Mouse (Mus musculus) thymus, adult 2 months (tissue): ENCODE data around the gene Ppp3ca. TPM values are rescaled to one million over a fixed set of nuclear protein-coding genes. Genes with fewer than 3 reads are reported as not detected.

Source experiments
- DNase-seq: peaks from one replicate; pipeline ENCODE4 v3.0.0; 2021
- H3K27ac ChIP-seq: fragments of 200-500 bp; 2 replicates; pipeline ENCODE4 v1.5.1; 2012; ENCODE audit warnings: low read length, control low read depth; ENCODE audit not compliant: control insufficient read depth, insufficient read depth
- H3K27me3 ChIP-seq: fragments of 200-500 bp; 2 replicates; pipeline ENCODE4 v1.6.1; 2012; ENCODE audit warnings: mild to moderate bottlenecking, low read length, moderate library complexity, mixed read lengths; ENCODE audit not compliant: control insufficient read depth, insufficient read depth
- H3K36me3 ChIP-seq: fragments of 200-500 bp; 2 replicates; pipeline ENCODE4 v1.6.1; 2012; ENCODE audit warnings: mild to moderate bottlenecking, low read length, moderate library complexity; ENCODE audit not compliant: control insufficient read depth, insufficient read depth
- H3K4me1 ChIP-seq: fragments of 200-500 bp; replicated peaks from 2 replicates; pipeline ENCODE4 v1.6.1; 2012; ENCODE audit warnings: low read length; ENCODE audit not compliant: control insufficient read depth, insufficient read depth
- H3K4me3 ChIP-seq: fragments of 200-500 bp; 2 replicates; pipeline ENCODE4 v1.5.1; 2012; ENCODE audit warnings: mild to moderate bottlenecking, low read length, control low read depth, moderate library complexity; ENCODE audit not compliant: control insufficient read depth, insufficient read depth
- CTCF ChIP-seq: fragments of 200-500 bp; IDR thresholded peaks from 2 replicates; pipeline ENCODE4 v1.5.1; 2012; ENCODE audit warnings: mild to moderate bottlenecking, control low read depth, low read length, moderate library complexity, borderline replicate concordance; ENCODE audit not compliant: control insufficient read depth, poor library complexity, insufficient read depth; ENCODE audit errors: extremely low read depth
- POLR2A ChIP-seq: fragments of 200-500 bp; IDR thresholded peaks from 2 replicates; pipeline ENCODE4 v1.6.1; 2012; ENCODE audit warnings: mild to moderate bottlenecking, low read length, control low read depth, moderate library complexity; ENCODE audit not compliant: control insufficient read depth, poor library complexity, insufficient read depth; ENCODE audit errors: extremely low read depth
- WGBS: fragments of 180-500 bp; shearing (Covaris S2); methylation state at CpG from one replicate; pipeline ENCODE4 v1.1.7; 2018; 5-methylcytosine and 5-hydroxymethylcytosine counted together
- polyA plus RNA-seq: library from polyadenylated mRNA; depleted of rRNA; stranded (reverse); fragments of >200 nt; gene quantifications from 2 replicates; pipeline ENCODE4 v1.2.3, GENCODE M21; 2012

Gene Ppp3ca
- polyA plus RNA-seq, 1 experiment = 5.6 TPM

DNA sequence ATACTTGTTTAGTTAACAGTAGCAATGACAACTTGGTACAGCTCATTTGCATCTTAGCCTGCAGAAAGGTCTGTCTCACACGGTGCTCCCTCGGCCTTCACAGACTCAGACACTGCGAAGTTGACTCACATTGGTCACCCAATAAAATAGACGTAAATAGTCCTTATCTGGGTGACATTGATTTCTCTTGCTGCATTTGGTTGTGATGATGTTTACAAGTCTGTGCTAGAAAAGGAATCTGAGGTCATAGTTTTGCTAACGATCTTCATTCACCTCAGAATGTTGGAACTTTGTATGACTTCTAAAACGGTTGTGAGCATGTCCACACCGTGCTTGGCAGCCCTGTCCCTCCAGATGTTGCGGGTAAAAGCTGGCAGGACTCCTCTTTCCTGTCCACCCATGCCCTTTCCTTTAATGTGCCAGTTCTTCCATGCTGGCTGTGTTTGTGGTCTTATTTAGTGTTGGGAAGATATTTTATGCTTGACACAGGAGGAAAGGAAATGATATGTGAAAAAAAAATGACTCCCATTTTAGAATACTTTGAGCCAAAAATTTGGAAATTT, 202.7 kb downstream of the Ppp3ca start:
- WGBS = 93% methylated on average over 8 of the region's 8 CpGs
- Histone ChIP-seq H3K4me3 (no peak overlapping the region), H3K36me3 (no peaks in the 10 kb centered on the region), H3K27me3 (no peaks in the 10 kb centered on the region), H3K27ac (no peak overlapping the region), H3K4me1 (no peaks in the 10 kb centered on the region)
- TF ChIP-seq POLR2A (no peak), CTCF (no peak)
- DNase-seq = no peak

DNA sequence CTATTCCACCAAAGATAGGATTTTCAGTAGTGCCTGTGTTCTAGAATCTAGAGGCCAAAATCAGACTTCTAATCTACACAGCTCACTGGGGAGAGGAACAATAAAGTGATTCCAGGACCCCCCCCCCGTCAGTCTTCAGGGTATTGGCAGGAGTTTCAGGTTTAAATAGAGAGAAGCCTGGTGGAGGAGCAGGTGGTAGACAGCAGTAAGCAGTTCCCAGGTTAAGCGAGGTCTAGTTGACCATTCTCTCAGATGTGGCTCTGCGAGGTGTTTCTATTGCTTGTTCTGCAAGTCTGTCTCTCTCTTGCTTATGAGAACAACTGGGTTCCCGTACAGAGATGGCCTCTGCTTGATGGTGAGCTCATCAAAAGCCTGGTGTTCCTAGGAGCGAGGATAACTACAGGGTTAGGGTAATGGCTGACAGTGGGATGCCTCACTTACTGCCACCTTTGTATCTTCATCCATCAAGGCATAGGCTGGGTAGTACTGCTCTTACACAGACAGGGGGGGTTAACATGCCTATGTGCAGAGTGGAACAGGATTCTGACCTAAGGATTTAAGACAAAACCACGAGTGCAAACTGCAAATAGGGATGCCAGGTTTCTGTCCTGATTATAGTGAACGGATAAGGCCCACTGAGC, 204.0 kb downstream of the Ppp3ca start:
- WGBS = 94% methylated on average over 7 of the region's 7 CpGs
- no peak overlapping the region for H3K4me3 ChIP-seq
- H3K4me1 ChIP-seq = no peaks in the 10 kb centered on the region
- no peak for DNase-seq
- H3K27me3 ChIP-seq = no peaks in the 10 kb centered on the region
- H3K27ac ChIP-seq = no peak overlapping the region
- H3K36me3 ChIP-seq = no peaks in the 10 kb centered on the region
- TF ChIP-seq POLR2A (no peak), CTCF (no peak)

DNA sequence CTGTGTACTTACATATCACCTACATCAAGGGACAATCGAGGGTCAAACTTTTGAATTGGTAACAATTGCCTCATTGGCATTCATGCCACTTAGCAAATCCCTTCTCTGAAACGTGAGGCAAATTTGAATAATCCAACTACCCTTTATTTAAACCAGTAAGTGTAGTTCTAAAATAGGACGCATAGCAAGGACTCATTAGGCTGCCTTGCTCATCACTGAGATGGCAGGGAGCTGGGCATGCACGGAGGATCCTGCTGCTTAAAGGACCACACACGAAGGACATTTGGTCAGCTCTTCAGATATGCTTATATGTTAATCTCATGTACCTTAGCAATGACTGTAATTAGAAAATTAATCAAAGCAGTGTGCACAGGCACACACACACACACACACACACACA, 204.6 kb downstream of the Ppp3ca start:
- H3K4me3 ChIP-seq = no peak overlapping the region
- H3K27ac ChIP-seq = no peak overlapping the region
- H3K4me1 ChIP-seq = no peaks in the 10 kb centered on the region
- no peaks in the 10 kb centered on the region for H3K27me3 ChIP-seq
- H3K36me3 ChIP-seq = no peaks in the 10 kb centered on the region
- WGBS = 97% methylated on average over 5 of the region's 5 CpGs
- no peak for TF ChIP-seq CTCF
- no peak for TF ChIP-seq POLR2A
- DNase-seq = no peak

DNA sequence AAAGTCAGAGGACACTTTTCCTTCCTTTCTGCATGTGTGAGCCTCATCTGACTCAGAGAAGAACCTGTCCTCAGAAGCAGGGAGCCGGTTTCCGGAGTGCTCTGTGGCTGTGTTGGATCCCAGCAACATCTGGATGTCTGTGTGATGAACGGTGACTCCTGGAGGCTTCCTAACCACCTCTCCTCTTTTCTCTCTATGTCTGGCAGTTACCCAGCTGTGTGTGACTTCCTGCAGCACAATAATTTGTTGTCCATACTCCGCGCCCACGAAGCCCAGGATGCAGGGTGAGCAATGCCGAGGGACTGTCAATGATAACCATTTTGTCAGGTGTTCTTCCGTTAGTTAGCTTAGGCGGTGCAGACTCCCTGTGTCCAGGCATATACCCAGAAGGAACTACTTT, 217.8 kb downstream of the Ppp3ca start:
- Histone ChIP-seq H3K36me3 (no peaks in the 10 kb centered on the region), H3K4me1 (no peaks in the 10 kb centered on the region), H3K27ac (peak overlapping the region; percentile 25; the same call in 1 of the 2 replicates), H3K27me3 (no peaks in the 10 kb centered on the region), H3K4me3 (no peak overlapping the region)
- DNase-seq = no peak
- TF ChIP-seq POLR2A (no peak), CTCF (no peak)
- 93% methylated on average over 9 of the region's 9 CpGs for WGBS

DNA sequence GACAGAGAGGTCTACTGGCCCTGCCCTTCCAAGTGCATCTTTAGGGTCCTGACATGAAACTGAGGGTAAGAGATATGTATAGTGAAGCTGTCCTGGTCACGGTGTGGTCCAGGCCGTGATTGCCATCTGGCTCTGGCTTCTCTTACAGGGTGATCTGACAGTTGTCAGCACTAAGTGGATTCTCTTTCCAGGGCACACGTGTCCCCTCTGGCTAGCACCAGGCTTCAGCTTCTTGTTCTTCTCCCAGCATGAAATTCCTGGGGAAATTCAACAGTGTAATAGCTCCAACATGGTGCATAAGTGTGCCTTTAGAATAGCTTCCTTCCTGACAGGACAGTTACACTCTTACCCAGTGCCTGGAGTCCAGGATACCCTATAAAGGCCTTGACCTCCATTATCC, 222.2 kb downstream of the Ppp3ca start:
- no peak overlapping the region for H3K27ac ChIP-seq
- TF ChIP-seq POLR2A (no peak), CTCF (no peak)
- H3K4me3 ChIP-seq = no peak overlapping the region
- H3K27me3 ChIP-seq = no peaks in the 10 kb centered on the region
- WGBS = 93% methylated on average over 3 of the region's 3 CpGs
- DNase-seq = no peak
- no peaks in the 10 kb centered on the region for H3K36me3 ChIP-seq
- no peaks in the 10 kb centered on the region for H3K4me1 ChIP-seq

DNA sequence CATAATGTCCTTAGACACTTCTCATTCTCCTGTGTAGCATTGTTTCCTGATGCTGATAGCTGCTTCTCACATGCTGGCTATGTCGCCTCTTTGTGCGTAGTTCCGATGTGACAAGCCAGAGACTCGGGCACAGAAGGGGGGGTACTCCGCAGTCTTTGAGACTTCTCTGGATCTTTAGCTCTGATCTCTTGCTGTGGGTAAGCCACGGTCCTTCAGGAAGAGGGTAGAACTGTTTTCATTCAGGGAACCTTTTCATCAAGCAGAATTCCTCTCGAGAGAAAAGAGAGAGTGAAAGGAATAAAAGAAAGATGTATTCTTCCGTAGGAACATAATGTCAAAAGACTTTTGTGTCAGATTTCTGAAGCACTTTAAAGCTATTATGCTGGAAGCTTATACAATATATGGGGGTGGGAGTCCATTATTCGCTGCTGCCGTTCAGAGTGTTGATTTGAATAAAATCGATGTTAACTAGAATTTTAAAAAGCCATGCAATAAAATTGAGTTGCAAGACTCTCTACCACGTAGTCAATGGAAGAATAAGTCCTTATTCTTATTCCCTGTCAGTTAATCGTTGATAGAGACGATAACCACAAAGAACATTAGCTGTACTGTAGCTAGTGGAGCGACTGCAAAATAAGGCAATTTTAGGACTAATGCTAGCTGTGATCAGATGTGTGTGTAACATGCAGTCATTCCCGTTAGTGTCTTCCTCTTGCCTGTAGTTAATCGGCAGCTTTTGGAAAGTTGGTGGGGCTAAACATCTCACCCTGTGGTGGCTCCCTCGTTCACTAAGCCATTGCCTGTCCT, 223.9 kb downstream of the Ppp3ca start:
- H3K4me3 ChIP-seq = no peak overlapping the region
- H3K27ac ChIP-seq = no peak overlapping the region
- no peaks in the 10 kb centered on the region for H3K36me3 ChIP-seq
- no peaks in the 10 kb centered on the region for H3K4me1 ChIP-seq
- DNase-seq = no peak
- TF ChIP-seq POLR2A (no peak), CTCF (no peak)
- 96% methylated on average over 18 of the region's 18 CpGs for WGBS
- no peaks in the 10 kb centered on the region for H3K27me3 ChIP-seq
